Mouse (Mus musculus) cerebellum, adult 2 months (tissue): ENCODE data around the gene Marc1. TPM values are rescaled to one million over a fixed set of nuclear protein-coding genes. Genes with fewer than 3 reads are reported as not detected.

Source experiments
- DNase-seq, 2 experiments: peaks; one replicate each; pipeline ENCODE4 v3.0.0; 2021
- H3K27ac ChIP-seq: fragments of 200-500 bp; 2 replicates; pipeline ENCODE4 v1.5.1; 2012; ENCODE audit warnings: low read length, control low read depth, inconsistent platforms; ENCODE audit not compliant: insufficient read depth
- H3K27me3 ChIP-seq: fragments of 200-500 bp; 2 replicates; pipeline ENCODE4 v1.6.1; 2012; ENCODE audit warnings: inconsistent platforms, mild to moderate bottlenecking, low read length, moderate library complexity; ENCODE audit not compliant: control insufficient read depth, insufficient read depth
- H3K4me1 ChIP-seq: fragments of 200-500 bp; 2 replicates; pipeline ENCODE4 v1.6.1; 2011; ENCODE audit warnings: low read length; ENCODE audit not compliant: control insufficient read depth, insufficient read depth
- H3K4me3 ChIP-seq: fragments of 200-500 bp; replicated peaks from 2 replicates; pipeline ENCODE3; 2011; ENCODE audit warnings: mild to moderate bottlenecking, low read depth, low read length, control low read depth; ENCODE audit not compliant: insufficient read depth
- CTCF ChIP-seq: fragments of 200-500 bp; IDR thresholded peaks from 2 replicates; pipeline ENCODE4 v1.5.1; 2011; ENCODE audit warnings: low read depth, mild to moderate bottlenecking, control low read depth, low read length, moderate library complexity, borderline replicate concordance; ENCODE audit not compliant: insufficient read depth
- POLR2A ChIP-seq: fragments of 200-500 bp; IDR thresholded peaks from 2 replicates; pipeline ENCODE4 v1.6.1; 2011; ENCODE audit warnings: low read length, control low read depth, borderline replicate concordance; ENCODE audit not compliant: insufficient read depth
- WGBS: fragments of 180-500 bp; shearing (Covaris S2); methylation state at CpG from one replicate; pipeline ENCODE4 v1.1.7; 2018; 5-methylcytosine and 5-hydroxymethylcytosine counted together
- polyA plus RNA-seq: library from polyadenylated mRNA; depleted of rRNA; stranded (reverse); fragments of >200 nt; gene quantifications from 2 replicates; pipeline ENCODE4 v1.2.3, GENCODE M21; 2012

The Marc1 gene
- polyA plus RNA-seq, 1 experiment: not detected

DNA sequence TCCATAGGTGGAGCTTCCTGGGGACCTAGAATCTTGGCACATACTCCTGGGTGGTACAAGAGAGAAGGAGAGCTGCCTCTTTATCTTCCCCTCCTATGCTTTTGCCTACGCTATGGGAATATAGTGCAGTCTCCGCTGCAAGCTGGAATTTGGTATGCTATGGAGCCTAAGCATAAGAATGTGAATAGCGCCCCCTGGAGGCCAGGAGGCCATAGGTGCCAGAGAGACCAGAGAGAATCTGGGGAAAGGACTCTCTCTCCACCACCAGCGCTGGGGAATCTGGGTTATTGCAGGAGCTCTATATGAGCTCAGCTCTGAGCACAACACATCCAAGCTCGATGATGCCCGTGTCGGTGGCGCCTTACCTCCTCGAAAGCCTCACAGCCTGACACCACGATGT, 21.1 kb upstream of the Marc1 start:
- no peak for DNase-seq
- 84% methylated on average over 10 of the region's 10 CpGs for WGBS
- no peak overlapping the region for H3K4me3 ChIP-seq
- H3K4me1 ChIP-seq: no peaks in the 10 kb centered on the region
- TF ChIP-seq POLR2A (no peak), CTCF (peak; percentile 11; the same call in 1 of the 2 replicates)
- no peaks in the 10 kb centered on the region for H3K27me3 ChIP-seq
- H3K27ac ChIP-seq: no peak overlapping the region

- no peak for DNase-seq
- Histone ChIP-seq H3K27ac (no peak overlapping the region), H3K4me3 (no peak overlapping the region), H3K4me1 (no peaks in the 10 kb centered on the region), H3K27me3 (no peaks in the 10 kb centered on the region)
- TF ChIP-seq POLR2A (no peak), CTCF (no peak)
- 83% methylated on average over 8 of the region's 8 CpGs for WGBS
Observed at GRCm38 (mm10) chr1:184829897-184830296, 18.8 kb upstream of the Marc1 start.

DNA sequence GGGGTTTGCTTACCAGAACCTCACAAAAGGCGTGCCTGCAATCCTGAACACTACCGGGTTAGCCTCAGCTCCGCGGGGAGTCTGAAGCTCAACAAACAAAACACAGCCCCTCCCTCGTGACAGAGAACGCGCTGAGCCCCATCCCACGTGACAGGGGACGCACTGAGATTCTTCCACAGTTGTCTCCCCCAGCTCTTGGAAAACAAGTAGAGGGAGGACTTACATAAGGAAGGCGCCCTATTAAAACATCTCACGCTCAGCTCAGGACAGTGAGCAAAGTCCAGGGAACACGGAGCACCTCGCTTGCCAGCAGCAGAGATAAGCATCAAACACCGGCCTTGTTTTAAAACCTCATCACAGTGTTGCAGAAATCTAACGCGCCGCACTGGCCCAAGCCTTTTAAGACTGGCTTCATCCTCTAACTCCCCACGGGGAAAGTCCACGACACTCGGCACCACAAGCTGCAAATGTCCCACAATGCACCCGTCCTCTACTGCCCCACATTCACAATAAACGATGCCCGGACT, 16.1 kb upstream of the Marc1 start:
- WGBS: 34% methylated on average over 23 of the region's 23 CpGs
- Histone ChIP-seq H3K4me1 (no peaks in the 10 kb centered on the region), H3K4me3 (peak overlapping the region; percentile 32), H3K27me3 (no peaks in the 10 kb centered on the region), H3K27ac (no peak overlapping the region)
- no peak for TF ChIP-seq POLR2A
- TF ChIP-seq CTCF: no peak
- DNase-seq: peak in 1 of 2 experiments; percentile 20

DNA sequence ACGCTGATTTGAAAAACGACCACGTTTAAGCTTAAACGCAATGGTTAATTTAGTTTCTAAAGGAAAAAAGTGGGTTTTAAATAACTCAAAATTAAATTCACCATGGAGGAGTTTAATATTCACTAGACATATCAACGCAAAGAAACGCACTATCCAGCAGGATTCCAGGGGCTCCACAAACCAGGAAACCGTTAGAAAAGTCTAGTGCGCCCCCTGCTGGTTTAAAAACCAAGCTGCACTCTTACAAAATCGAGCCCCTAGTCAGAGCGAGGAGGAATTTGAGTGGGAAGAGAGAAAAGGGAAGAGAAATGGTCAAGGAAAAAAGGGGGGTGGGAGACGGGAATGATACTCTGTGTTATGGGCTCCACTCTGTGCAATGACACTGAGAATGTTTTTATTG, 14.0 kb upstream of the Marc1 start:
- WGBS: 23% methylated on average over 11 of the region's 11 CpGs
- Histone ChIP-seq H3K27ac (no peak overlapping the region), H3K4me3 (no peak overlapping the region), H3K4me1 (no peaks in the 10 kb centered on the region), H3K27me3 (no peaks in the 10 kb centered on the region)
- no peak for DNase-seq
- TF ChIP-seq POLR2A: no peak
- TF ChIP-seq CTCF: peak; percentile 31; the same call in 1 of the 2 replicates

GRCm38 (mm10) chr1:184824439-184824851, 13.3 kb upstream of the Marc1 start:
- TF ChIP-seq POLR2A (no peak), CTCF (peak; percentile 93)
- Histone ChIP-seq H3K4me1 (no peaks in the 10 kb centered on the region), H3K4me3 (no peak overlapping the region), H3K27ac (no peak overlapping the region), H3K27me3 (no peaks in the 10 kb centered on the region)
- WGBS: 3% methylated on average over 12 of the region's 12 CpGs
- peak; percentile 74 to 82 for DNase-seq

GRCm38 (mm10) chr1:184822678-184823077, 11.6 kb upstream of the Marc1 start:
- Histone ChIP-seq H3K4me3 (no peak overlapping the region), H3K4me1 (no peaks in the 10 kb centered on the region), H3K27me3 (no peaks in the 10 kb centered on the region), H3K27ac (no peak overlapping the region)
- peak in 1 of 2 experiments; percentile 26 for DNase-seq
- 28% methylated on average over 11 of the region's 11 CpGs for WGBS
- no peak for TF ChIP-seq POLR2A
- no peak for TF ChIP-seq CTCF

- WGBS: 85% methylated on average over 6 of the region's 6 CpGs
- Histone ChIP-seq H3K27ac (no peak overlapping the region), H3K4me3 (no peak overlapping the region), H3K27me3 (no peaks in the 10 kb centered on the region), H3K4me1 (no peaks in the 10 kb centered on the region)
- TF ChIP-seq POLR2A: no peak
- no peak for TF ChIP-seq CTCF
- no peak for DNase-seq
Observed at GRCm38 (mm10) chr1:184817768-184818167, 6.7 kb upstream of the Marc1 start.

DNA sequence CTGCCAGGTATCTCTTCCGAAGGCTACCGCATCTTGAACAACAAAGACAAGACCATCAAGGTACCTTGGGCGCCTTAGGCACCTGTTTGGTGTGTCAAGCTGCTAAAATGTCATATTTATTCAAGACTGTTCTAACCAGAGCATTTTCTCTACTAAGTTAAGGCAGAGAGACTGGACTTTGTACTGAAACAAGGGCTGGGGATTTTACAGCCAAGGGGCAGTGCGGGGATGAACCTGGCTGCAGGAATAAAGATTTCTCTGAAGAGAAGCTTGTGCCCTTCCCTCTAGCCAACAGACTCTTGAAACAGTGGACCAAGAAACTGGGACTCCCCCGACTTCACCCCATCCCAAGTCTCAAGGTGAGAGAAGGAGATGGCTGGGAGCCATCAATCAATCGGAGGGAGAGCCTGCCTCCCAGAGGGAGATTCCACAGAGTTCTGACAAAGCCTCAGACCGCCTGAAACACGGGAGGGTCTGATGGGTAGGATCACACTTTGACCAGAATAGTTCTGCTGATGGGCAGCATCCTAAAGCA, 670 bp upstream of the Marc1 start:
- Histone ChIP-seq H3K27ac (no peak overlapping the region), H3K4me1 (no peaks in the 10 kb centered on the region), H3K27me3 (no peaks in the 10 kb centered on the region), H3K4me3 (no peak overlapping the region)
- WGBS: 82% methylated on average over 8 of the region's 8 CpGs
- TF ChIP-seq CTCF: no peak
- no peak for TF ChIP-seq POLR2A
- no peak for DNase-seq
